Mouse (Mus musculus) kidney, adult 2 months (tissue): ENCODE data around the gene Slc25a48.

Experiments used
- CTCF ChIP-seq: fragments of 200-500 bp; conservative IDR thresholded peaks from 2 replicates; pipeline ENCODE4 v1.5.1; 2011; ENCODE audit warnings: low read depth, mild to moderate bottlenecking, control low read depth, low read length, moderate library complexity, mixed read lengths; ENCODE audit not compliant: insufficient read depth, insufficient read length
- POLR2A ChIP-seq: fragments of 200-500 bp; IDR thresholded peaks from one replicate; pipeline ENCODE4 v1.6.1; 2011; ENCODE audit warnings: low read depth, low read length, control low read depth

- TF ChIP-seq POLR2A: no peak
- TF ChIP-seq CTCF: no peak
Measured at GRCm38 (mm10) chr13:56472661-56473060, 34.5 kb downstream of the Slc25a48 start.
